Mouse (Mus musculus) frontal cortex, postnatal 36 days (tissue): Measurements from ENCODE around the gene Sipa1l3.

ENCODE experiments used
- DNase-seq, 2 experiments: peaks; one replicate each; pipeline ENCODE4 v3.0.0; 2022; ENCODE audit warnings: low spot score in 2 of 2

Gene Sipa1l3

DNA sequence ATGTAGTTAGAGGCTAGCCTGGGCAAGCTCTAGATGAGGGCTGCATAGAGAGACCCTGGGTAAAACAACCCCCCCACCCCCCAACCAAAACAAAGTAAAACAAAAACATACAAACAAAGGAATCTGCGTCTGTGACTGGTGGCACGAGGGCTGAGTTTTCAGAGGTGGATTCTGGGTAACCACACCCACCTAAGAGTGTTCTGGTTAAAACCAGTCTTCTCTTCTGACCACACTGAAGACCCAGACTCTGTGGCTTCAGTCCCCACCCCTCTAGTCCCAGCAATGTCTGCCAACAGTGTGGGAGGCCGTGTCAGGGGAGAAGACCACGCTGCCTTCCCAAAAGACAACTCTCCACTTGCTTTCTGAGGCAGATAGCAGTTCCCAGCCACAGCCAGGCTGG, 72.3 kb downstream of the Sipa1l3 start:
- no peak for DNase-seq

DNA sequence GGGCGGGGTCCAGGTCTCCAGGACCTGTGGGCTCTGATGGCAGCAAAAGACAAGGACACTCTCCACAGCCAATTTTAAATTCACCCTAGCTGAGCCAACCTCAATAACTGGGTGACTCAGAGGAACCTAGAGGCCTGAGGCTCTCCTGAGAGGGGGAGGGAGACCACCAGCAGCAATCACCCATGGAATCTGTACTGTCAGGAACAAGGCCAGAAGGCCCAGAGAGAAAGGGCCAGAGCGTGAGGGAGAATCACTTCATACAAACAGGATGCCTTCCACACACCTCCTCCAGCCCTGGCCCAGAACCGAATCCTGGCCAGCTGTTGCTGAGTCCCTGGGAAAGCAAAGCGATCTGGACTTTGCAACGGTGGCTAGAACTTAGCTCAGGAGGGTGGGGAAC, 73.9 kb downstream of the Sipa1l3 start:
- no peak for DNase-seq

DNA sequence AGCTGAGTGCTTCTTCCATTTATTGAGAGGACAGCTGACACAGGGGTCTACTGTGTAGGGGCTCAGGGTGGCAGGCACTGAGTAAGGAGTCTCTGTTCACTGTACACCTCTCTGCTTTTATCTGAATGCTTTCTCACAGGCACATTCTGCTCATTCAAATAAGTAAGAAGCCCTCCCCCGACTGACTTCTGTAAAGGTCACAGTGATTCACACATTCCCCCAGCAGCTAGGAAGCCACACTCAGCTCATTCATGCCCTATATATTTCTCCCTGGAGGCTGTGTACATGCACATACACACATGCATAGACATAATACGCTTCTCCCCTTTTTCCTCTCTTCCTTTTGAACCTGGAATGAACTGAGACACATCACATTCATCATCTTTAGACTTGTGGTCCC, 74.4 kb downstream of the Sipa1l3 start:
- DNase-seq: no peak

DNA sequence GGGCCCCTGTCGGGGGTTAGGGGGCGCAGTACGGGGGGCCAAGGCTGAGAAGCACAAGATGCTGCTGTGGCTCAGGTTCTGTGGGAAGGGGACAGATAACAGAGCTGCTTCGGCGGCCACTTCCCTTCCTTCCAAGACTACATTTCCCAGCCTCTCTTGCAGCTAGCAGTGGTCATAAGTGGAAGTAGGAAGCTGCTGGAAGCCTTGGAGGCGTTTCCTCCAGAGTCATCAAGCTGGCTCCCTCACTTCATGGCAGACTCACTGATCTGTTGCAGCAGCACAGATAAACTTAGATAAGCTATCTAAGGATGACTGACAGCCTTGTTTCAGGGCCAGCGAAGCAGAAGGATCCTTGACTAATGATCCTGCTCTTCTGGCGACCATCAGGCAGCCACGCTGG, 76.6 kb downstream of the Sipa1l3 start:
- DNase-seq: peak in 1 of 2 experiments; percentile 34

DNA sequence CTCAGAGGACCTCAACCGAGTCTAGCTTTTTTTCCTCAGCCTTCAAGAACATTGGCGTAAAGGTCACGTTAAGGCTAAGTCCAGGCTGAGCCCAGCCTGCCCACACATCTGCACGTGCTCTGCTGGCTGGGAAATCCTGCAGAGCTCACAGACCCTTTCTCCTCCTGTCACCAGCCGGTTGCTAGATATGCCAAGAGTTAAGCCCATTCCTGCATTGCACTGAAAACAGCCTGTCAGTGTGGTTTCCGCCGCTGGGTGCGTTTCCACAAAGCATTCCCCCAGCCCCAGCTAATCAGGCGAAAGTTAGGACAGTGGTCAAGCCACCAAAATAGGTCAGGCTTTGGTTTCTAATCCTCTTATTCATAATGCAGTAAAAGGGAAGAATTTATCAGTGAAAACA, 77.3 kb downstream of the Sipa1l3 start:
- no peak for DNase-seq

DNA sequence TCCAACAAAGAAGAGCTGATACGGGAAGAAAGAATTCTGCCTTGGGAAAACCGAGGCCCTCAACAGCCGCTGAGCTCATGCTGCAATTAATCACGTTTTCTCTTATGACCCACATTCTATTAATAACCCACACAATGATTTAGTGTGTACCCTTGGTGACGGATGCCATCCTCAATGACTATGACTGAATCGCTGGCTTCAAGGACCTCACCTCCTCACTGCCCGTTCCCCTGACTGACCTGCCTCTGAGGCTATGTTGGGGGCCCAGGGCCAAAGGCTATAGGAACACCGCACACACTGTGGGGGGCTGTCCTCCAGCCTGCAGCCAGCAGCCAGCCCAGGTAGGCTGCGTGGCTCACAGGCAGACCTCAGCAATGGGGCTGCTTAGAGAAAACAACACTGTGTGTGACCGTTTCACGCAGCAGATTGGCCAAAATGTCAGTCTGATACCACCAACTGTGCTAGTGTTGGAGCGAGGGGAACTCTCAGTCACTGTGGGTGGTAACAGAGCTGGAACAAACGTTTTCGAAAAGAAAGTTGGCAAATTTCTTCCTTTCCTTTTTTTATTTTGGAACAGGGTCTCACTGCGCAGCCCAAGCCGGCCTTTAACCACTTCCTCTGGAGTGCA, 79.7 kb downstream of the Sipa1l3 start:
- no peak for DNase-seq

DNA sequence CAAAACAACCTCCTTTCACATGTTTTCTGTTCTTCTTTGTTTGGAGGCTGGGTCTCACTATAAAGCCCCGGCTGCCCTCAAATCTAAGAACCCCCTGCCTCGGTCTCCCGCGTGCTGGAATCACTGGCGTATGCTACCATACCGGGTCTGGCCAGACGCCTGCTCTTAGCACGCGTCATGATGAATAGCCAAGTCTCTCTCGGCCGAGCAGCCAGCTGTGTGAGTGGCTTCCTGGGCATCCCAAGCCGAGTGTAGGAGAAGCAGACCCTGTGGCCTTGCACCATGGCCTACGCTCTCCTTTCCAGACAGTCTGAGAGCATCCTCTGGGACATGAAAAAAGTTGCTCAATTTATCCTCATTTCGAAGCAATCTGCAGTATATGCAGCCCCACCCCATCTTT, 80.2 kb downstream of the Sipa1l3 start:
- no peak for DNase-seq

DNA sequence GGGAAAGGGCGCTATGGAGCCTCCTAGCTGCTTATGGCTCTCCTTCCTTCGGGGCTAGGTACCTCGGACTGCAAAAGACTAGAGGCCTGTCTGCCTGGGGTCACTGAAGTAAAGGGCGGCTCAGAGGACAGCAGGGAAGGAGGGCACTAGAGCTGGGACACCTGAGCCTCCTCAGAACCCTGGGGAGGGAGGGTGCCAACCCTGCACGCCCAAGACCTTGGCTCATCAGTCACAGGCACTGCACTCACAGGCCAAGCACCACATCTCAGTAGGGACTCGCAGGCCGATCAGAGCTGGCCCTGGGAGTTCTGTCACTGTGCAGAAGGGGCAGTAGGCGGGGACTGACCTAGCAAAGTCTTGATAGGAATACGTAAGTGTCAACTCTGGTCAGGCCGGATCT, 81.4 kb downstream of the Sipa1l3 start:
- no peak for DNase-seq

DNA sequence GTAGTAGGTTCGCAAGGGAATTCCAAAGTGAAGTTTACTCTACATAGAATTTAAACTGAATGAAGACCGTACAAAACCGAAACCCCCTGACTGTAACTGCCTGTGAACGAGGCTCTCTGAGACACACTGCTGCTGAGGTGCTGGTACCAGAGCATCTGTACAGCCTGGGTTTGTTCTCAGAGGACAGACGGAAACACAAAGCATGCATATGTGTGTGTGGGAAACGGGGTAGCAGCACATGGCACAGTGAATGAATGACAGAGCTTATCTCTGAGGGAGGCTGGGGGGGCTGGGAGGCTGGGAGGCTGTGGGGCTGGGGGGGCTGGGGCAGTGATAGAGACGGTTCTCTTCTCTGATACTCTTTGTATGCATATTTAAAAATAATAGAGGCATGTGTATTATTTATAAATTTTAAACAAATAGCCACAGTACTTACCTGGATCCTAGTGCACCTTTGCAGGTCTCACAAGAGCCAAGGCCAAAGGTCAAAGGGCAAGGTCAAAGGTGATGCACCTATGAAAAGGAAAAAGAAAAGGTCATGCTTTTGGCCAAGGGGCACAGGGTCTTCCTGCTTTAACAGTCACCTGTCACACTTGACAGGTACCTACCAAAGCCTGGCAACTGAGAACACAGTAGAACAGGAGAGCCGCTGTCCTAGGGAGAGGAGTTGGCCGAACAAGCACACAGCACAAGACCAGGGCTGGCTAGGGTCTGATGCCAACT, 84.0 kb downstream of the Sipa1l3 start:
- DNase-seq: no peak

DNA sequence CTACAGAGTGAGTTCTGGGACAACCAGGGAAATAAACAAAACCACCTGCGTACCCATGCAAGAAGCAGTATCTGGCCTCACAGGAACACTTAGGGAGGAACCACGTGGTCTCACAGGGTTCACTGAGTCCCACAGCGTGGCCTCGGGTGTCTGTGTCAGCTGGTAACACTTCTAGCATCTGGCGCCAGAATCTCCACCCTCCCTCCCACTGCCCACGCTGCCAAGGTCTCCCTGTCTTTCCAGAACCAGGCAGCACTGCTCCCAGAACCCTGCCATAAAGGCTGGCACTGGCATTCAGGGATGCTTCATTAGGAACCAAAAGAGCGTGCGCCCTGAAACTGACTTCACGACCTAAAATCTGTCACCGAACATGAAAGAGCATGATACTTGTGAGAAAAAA, 84.7 kb downstream of the Sipa1l3 start:
- no peak for DNase-seq

DNA sequence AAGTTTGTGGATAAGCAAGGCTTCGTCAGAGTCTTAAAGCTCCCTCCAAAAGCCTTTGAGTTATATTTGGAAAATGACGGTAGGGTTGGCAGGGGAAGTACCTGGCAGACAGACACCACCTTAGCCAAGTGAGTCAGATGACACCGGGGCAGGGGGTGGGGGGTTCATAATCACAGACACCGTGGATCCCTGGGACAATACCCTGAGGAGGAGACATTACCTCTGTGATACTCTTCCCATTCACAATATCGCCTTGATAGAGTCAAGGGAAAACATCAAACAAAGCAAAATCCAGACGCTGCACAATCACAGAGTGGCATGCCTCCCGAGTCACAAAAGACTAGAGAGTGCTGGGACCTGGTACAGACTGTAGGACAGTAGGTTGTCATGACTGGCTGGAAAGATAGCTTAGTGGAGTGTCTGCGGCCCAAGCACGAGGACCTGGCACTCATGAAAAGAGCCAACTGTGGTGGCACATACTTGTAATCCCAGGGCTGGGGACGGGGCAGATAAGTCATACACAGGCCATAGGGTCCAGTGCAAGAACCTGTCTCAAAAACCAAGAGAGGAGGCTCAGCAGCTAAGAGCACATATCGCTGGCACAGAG, 85.4 kb downstream of the Sipa1l3 start:
- no peak for DNase-seq

DNA sequence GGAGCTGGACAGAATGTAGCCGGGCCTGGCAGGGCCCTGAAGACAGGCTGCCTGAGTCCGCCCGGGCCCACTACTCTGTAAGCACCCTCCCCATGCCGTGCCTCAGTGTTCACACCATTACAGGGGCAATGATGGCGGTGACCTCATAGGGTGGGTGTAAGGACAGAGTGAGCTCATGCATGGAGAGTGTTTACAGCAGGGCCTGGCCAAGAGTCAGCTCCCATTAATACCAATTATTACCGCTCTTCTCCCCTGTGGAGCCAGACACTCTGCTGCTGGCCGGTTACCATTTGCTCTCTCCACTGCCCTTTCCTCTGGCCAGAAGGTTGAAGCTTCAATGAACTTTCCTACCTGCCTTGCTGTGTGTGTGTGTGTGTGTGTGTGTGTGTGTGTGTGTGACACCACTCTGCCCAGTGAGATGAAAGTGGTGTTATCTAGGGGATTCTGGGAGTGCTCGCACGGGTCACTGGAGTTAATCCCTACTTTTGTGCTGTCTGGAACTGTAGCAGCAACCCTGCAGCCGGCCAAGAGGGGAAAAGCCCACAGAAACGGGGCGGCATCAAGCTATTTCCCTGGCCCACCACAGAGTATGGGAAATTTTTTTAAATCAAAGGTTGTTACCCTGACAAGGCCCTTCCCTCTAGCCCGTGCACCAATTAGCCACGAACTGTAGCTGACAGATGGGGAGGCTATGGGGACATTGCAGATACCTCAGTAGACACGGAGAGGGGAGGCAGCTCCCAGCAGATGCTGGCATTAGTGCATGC, 86.1 kb downstream of the Sipa1l3 start:
- DNase-seq: no peak

DNA sequence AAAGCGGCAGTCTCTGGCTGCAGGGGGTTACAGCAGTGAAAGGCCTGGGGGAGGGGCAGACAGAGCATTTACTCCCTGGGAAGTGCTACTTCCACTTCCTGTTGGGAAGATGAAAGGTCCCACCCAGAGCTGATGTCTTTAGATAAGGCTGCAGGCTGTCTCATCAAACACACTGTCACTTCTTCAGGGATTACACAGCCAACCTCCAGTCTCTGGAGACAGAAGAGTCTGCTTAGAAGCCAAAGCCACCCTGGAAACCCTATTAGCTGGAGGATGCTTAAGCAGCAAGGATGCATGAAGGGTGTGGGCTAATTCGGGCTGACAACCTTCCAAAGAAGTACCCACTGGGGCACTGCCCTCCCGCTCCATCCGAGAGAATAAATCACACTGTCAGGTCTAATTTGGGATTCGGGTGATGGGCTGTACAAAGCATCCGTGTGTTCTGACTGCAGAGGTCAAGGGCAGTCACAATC, 87.7 kb downstream of the Sipa1l3 start:
- no peak for DNase-seq

DNA sequence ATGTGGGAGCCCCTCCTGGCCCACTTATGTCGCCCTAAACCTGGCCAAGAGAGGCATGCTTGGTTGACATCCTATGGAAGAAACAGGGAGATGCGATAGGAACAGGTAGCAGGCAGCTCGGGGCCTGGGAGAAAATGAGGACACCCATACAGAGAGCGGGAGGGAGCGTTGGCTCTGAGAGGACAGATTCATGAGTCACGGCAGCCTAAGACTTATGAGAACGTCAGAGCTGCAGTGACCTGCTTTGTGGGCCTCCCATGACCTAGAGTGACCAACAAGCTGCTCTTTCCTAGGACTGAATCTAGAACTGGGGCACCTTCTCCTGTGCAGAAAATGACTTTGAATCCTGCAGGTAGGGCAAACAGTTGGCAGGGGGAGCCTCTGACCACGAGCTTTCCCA, 92.4 kb downstream of the Sipa1l3 start:
- no peak for DNase-seq

DNA sequence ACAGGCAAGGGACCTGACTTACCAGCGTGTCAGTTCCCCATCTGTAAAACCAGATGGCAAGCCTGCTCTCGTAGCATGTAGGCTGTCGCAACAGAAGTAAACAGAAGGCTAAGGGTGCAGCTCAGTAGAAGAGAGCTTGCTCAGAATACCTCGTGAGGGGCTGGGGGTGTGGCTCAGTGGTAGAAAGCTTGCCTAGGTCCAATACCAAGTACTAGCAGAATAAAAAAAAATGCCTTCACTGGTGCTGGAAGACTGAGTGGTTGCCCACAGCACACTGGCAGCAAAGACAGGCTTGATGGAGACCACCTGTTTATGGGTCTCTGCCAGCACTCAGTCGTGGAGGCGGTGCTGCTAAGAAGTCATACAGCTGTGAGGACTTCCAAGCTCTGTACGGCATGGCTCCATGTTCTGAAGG, 93.0 kb downstream of the Sipa1l3 start:
- DNase-seq: peak in 1 of 2 experiments; percentile 40

DNA sequence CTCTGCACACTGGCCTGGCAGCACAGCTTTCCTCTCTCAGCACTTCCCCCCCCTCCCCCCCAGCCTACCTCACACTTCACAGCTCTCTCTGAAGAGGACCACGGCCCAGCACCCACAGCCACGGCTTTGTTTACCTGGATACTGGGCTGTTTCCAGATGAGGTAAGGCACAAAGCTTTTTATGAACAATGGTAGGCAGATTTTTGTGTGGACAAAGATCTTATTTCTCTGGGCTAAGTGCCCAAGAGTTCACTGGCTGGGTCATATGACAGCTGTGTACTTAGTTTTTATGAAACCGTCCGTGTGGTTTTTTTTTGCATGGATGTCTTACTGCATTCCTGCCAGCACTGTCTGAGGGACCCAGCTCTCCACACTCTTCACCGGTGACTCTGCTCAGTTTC, 93.8 kb downstream of the Sipa1l3 start:
- no peak for DNase-seq

DNA sequence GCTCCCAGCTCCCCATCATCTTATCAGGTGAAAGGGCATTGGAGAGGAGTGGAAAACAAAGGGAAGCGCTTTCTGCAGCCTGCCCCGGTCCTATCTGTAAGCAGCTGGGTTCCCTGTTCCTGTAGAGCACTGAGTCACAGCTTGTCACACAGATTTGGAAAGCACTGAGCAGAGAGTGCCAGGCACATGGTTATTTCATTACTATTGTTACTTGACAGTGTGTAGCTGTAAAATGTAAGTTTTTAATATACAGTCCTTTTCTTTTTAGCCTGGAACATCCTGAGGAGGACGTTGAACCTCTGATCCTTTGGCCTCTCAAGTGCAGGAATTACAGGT, 96.6 kb downstream of the Sipa1l3 start:
- DNase-seq: no peak

DNA sequence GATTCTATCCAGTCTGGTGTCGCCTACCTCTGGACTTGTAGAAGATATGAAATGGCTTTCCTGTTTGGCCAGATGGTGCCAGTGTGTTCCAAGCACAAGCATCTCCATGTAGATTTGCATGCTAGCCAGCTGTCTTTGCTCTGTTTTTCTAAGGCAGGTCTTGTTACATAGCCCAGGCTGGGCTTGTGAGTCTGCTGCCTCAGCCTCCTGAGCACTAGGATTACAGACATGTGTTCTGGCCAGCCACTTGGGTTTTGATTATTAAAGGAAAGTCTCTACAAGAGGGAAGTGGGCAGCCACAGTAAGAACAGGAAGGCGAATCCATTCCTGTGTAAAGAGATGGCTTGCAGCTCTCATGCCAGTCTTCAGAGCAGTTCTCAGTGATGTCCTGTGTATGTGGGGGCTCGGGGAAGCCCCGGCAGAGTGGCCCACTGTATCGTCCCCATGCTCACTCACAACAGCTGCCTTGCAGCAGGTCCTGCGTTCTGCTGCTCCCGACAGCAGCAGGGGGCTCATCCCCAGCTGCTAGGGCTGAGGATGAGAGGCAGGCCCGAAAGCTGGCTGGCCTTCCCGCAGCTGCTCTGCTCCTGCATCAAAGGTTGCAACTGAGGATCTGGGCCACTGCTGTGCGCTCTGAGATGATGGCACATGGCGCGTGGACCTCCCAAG, 97.1 kb downstream of the Sipa1l3 start:
- DNase-seq: peak in 1 of 2 experiments; percentile 35

DNA sequence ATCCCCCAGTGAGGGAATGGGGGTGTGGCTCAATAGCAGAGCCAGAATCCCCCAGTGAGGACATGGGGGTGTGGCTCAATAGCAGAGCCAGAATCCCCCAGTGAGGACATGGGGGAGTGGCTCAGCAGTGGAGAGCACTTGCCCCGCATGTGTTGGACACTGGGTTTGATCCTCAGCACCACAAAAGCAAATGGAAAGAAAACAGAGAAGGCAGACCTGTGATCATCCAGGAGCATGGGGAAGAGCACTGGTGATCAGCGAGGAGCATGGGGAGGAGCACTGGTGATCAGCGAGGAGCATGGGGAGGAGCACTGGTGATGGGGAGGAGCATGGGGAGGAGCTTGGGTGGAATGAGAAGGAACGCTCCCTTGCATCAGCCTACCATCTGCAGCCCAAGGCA, 98.6 kb downstream of the Sipa1l3 start:
- DNase-seq: no peak

DNA sequence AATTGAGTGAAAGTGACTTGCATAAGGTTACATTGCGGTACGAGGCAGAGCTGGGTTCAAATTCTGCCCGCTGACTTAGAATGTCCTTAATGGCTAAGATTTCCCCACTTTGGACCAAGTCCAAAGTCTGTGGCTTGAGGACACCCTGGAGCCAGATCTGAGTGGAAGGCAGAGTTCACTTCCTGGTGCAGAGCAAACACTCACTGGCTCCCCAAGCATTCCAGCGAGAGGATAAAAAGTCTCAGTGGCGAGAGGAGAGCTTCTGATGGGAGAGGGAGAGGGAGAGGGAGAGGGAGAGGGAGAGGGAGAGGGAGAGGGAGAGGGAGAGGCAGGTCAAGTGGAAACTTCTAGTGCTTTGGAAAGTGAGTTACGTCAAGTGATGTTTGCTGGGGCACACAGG, 100.2 kb downstream of the Sipa1l3 start:
- DNase-seq: no peak

DNA sequence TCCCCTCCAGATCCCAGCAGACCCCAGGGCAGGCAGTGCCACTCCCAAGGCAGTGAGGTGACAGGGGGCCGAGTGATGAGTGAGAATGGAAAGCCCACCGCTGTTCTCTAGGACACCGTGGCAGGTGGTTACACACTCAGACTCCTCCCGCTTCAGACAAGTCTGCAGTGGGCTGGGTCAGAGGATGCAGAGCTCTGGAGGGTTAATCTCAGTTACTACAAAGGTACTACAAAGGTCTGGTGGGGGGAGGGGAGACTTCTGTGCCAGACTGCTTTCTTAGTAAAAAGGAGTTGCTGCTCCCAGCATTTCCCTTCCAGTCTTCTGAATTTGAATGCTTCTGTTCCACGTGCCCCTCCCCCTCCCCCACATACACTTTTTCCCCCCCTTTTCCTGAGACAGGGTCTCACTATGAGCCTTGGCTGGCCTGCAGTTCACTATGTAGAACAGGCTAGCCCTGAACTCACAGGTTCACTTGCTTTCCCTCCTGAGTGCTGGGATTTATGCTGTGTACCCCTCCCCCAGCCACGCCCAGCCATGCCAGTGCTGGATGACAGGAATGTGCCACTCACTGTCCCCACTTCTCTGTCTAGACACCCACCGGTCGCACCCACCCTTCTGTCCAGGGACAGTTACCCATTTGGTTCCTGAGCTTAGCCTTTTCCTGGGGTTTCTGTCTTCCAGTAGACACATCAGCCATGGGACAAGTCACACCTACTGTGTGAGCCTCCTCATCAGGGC, 100.9 kb downstream of the Sipa1l3 start:
- DNase-seq: no peak
